Mouse (Mus musculus): ENCODE measurements around the gene Dcaf11. TPM values are rescaled to one million over a fixed set of nuclear protein-coding genes. Genes with fewer than 3 reads are reported as not detected.

The Dcaf11 gene
- total RNA-seq, 2 experiments from 2014 or later, result 84.6 to 91.6 TPM

GRCm38 (mm10) chr14:55614565-55615178, 54.9 kb downstream of the Dcaf11 start:
- no peak for DNase-seq (ENCODE audit: low spot score in 2 of 2)

GRCm38 (mm10) chr14:55615876-55616275, 56.1 kb downstream of the Dcaf11 start:
- no peak for DNase-seq (ENCODE audit: low spot score in 2 of 2)

GRCm38 (mm10) chr14:55616844-55617243, 57.0 kb downstream of the Dcaf11 start:
- DNase-seq (ENCODE audit: low spot score in 2 of 2), result no peak

DNA sequence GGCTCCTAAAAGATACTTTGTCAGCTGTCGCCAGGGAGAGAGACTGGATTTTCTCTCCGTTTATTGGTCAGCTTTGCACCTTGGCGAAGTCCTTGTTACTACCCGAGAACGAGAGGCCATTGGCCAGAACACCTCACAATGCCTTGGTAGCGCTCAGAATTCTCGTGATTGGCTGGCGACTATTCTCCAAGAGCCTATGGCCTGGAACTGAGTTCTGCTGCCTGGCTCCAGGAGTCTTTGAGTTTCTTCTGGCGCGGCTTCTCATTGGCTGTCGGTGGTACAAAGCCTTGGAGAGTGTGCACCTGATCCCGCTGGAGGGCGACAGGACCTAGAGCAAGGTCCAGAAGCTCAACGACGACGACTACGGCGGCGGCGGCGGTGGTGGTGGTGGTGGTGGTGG, 58.0 kb downstream of the Dcaf11 start, which contains the start of gene Rec8:
Rec8 (plus strand) TSS at position 216 of the 400 bp plus-strand sequence.
- DNase-seq (ENCODE audit: low spot score in 2 of 2), result no peak

DNA sequence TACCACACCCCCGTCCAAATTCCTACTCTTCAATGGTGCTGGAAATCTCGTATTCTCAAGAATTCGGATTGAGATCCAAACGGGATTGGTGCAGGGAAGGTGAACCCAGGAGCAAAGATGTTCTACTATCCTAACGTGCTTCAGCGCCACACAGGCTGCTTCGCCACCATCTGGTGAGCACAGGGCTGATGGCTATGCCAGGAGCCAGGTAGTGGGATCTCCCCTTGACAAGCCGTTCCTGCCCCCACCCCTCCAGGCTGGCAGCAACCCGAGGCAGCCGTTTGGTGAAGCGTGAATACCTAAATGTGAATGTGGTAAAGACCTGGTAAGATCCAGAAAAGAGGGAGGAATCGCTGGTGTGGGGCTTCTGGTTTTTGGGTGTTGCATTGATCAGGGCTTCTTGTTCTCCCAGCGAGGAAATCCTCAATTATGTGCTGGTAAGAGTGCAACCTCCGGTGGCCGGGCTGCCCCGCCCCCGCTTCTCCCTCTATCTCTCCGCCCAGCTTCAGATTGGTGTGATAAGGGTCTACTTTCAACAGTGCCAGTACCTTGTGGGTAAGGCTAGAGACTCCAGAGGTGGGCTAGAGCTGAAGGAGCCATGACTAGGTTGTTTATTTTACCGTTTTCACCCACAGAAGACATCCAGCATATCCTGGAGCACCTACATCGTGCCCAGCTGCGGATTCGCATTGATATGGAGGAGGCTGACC, 58.8 kb downstream of the Dcaf11 start:
- DNase-seq (ENCODE audit: low spot score in 2 of 2), result no peak

Other genes with a start within 250 kb of the Dcaf11 start
- 10 to 100 TPM; 82.9 to 85.8 TPM for gene Dhrs4, start 81.2 kb upstream of the Dcaf11 start, total RNA-seq (2021)
- 10 to 100 TPM; 19.6 to 25.4 TPM for gene Carmil3, start 69.4 kb upstream of the Dcaf11 start, total RNA-seq (2021)
- gene Cpne6, start 49.6 kb upstream of the Dcaf11 start, total RNA-seq (2021), result 1 to 10 TPM in 1 of 2 experiments, under 1 TPM in 1; 0.53 to 1.1 TPM
- gene Nrl, start 35.0 kb upstream of the Dcaf11 start, total RNA-seq (2021), result not detected
- 10 to 100 TPM; 63.4 to 64.0 TPM for gene Pck2, start 19.7 kb upstream of the Dcaf11 start, total RNA-seq (2021)
- gene A730061H03Rik, start 400 bp downstream of the Dcaf11 start, total RNA-seq (2021), result 1 to 10 TPM; 1.0 to 1.2 TPM
- 1 to 10 TPM; 6.5 to 10.0 TPM for gene Fitm1, start 15.6 kb downstream of the Dcaf11 start, total RNA-seq (2021)
- 100 to 1,000 TPM; 302 to 310 TPM for gene Psme1, start 18.1 kb downstream of the Dcaf11 start, total RNA-seq (2021)
- gene Emc9, start 25.3 kb downstream of the Dcaf11 start, total RNA-seq (2021), result 10 to 100 TPM; 40.9 to 47.0 TPM
- 100 to 1,000 TPM; 336 to 355 TPM for gene Psme2, start 31.1 kb downstream of the Dcaf11 start, total RNA-seq (2021)
- gene Rnf31, start 31.7 kb downstream of the Dcaf11 start, total RNA-seq (2021), result 10 to 100 TPM; 35.0 to 40.3 TPM
- 10 to 100 TPM; 19.1 to 19.9 TPM for gene Irf9, start 43.6 kb downstream of the Dcaf11 start, total RNA-seq (2021)
- gene Rec8, start 58.0 kb downstream of the Dcaf11 start, total RNA-seq (2021), result 1 to 10 TPM; 8.0 to 8.6 TPM
- 100 to 1,000 TPM in 1 of 2 experiments, 10 to 100 TPM in 1; 96.8 to 108 TPM for gene Ipo4, start 76.0 kb downstream of the Dcaf11 start, total RNA-seq (2021)
- gene Gm49378, start 77.9 kb downstream of the Dcaf11 start, total RNA-seq (2021), result 1 to 10 TPM; 3.8 to 4.5 TPM
- gene Tm9sf1, start 83.8 kb downstream of the Dcaf11 start, total RNA-seq (2021), result 100 to 1,000 TPM in 1 of 2 experiments, 10 to 100 TPM in 1; 98.6 to 102 TPM
- 1 to 10 TPM; 1.7 to 2.8 TPM for gene Tssk4, start 90.2 kb downstream of the Dcaf11 start, total RNA-seq (2021)
- 10 to 100 TPM; 57.4 to 63.3 TPM for gene Mdp1, start 100.5 kb downstream of the Dcaf11 start, total RNA-seq (2021)
- 10 to 100 TPM; 29.2 to 29.7 TPM for gene Gmpr2, start 111.9 kb downstream of the Dcaf11 start, total RNA-seq (2021)
- gene Nedd8, start 112.1 kb downstream of the Dcaf11 start, total RNA-seq (2021), result 100 to 1,000 TPM; 316 to 337 TPM
- gene Tinf2, start 121.8 kb downstream of the Dcaf11 start, total RNA-seq (2021), result 10 to 100 TPM; 33.0 to 33.2 TPM
- 1 to 10 TPM; 1.4 to 1.8 TPM for gene Tgm1, start 153.9 kb downstream of the Dcaf11 start, total RNA-seq (2021)
- 10 to 100 TPM; 23.8 to 25.7 TPM for gene Rabggta, start 162.3 kb downstream of the Dcaf11 start, total RNA-seq (2021)
- gene Dhrs1, start 185.7 kb downstream of the Dcaf11 start, total RNA-seq (2021), result 10 to 100 TPM; 74.1 to 77.7 TPM
- 10 to 100 TPM; 24.5 to 27.1 TPM for gene Nop9, start 185.7 kb downstream of the Dcaf11 start, total RNA-seq (2021)
- gene Cideb, start 198.5 kb downstream of the Dcaf11 start, total RNA-seq (2021), result 10 to 100 TPM in 1 of 2 experiments, 1 to 10 TPM in 1; 4.6 to 12.0 TPM
- under 1 TPM; 0.17 to 0.34 TPM for gene Ltb4r2, start 201.4 kb downstream of the Dcaf11 start, total RNA-seq (2021)
- gene Ltb4r1, start 206.0 kb downstream of the Dcaf11 start, total RNA-seq (2021), result 1 to 10 TPM; 1.3 to 2.9 TPM
- gene Adcy4, start 224.1 kb downstream of the Dcaf11 start, total RNA-seq (2021), result 10 to 100 TPM; 10.4 to 10.9 TPM
- gene Ripk3, start 228.9 kb downstream of the Dcaf11 start, total RNA-seq (2021), result 10 to 100 TPM in 1 of 2 experiments, 1 to 10 TPM in 1; 8.4 to 12.2 TPM